Mouse (Mus musculus): ENCODE data around the gene Cd55b.
A peak's percentile ranks its signal among the peaks of the same experiment; 100 is the strongest.

- peak; percentile 49; the same call in 1 of the 2 replicates for TF ChIP-seq CTCF (IDR thresholded peaks at IDR 0.05; ENCODE audit: low read depth, low read length)
- TF ChIP-seq POLR2A (IDR thresholded peaks at IDR 0.05; ENCODE audit: extremely low read depth, insufficient read depth, low read length), result no peak
Observed at GRCm38 (mm10) chr1:130342429-130342828, 80.4 kb downstream of the Cd55b start.
